Mouse (Mus musculus) erythroblast, embryonic 14.5 days (primary cell): ENCODE results near the gene Nup98.

Experiments
- GATA1 ChIP-seq: IDR thresholded peaks from 2 replicates; pipeline ENCODE4 v1.6.1; 2012; ENCODE audit warnings: low read length, inconsistent platforms, mixed read lengths
- TAL1 ChIP-seq: IDR thresholded peaks from 3 replicates; pipeline ENCODE4 v1.6.1; 2012; ENCODE audit warnings: low read length, inconsistent platforms, mixed read lengths

DNA sequence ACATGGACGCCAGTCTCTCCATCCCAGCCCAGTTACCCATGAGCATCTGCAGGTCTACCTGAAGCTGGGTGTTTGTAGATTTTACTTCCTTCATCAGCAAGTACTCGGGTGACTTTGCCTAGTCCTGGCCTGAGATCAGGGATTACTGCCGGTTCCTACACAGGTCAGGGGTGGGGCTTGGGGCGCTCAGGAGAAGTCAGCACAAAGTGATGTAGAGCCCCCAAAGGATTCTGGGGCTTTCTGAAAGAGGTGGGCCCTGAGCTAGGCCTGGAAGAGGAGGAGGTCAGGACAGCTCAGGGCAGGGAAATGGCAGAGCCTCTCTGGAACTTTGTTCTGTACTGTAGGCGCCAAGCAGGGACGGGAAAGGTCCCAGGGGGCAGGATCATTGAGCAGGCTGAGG, 107.3 kb downstream of the Nup98 start:
- TF ChIP-seq GATA1 (no peak), TAL1 (no peak)
